Mouse (Mus musculus) 3T3-L1 (cell line): ENCODE results near the gene Adamts1.
A peak's percentile ranks its signal among the peaks of the same experiment; 100 is the strongest.

Source experiments
- DNase-seq: peaks from one replicate; pipeline ENCODE4 v3.0.0-alpha.2; 2015; ENCODE audit warnings: low read depth, low spot score

The Adamts1 gene

DNA sequence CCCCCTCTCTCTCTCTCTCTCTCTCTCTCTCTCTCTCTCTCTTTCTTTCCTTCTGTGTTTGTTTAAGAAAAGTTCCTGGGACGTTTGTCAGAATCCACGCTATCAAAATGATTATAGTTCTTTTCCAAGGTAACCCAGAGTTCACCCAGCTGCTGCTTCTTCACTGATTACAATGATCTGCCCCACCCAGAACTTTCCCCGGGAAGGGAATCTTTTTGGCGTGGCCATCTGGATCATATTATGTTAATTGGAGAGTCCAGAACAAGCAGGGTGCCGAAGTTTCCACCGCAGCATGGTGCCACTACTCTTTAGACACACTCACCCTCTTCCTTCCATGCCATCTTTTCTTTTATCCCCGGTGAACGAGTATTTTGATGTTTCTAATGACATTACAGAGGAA is 37.2 kb downstream of the Adamts1 start:
- peak; percentile 30 for DNase-seq

DNA sequence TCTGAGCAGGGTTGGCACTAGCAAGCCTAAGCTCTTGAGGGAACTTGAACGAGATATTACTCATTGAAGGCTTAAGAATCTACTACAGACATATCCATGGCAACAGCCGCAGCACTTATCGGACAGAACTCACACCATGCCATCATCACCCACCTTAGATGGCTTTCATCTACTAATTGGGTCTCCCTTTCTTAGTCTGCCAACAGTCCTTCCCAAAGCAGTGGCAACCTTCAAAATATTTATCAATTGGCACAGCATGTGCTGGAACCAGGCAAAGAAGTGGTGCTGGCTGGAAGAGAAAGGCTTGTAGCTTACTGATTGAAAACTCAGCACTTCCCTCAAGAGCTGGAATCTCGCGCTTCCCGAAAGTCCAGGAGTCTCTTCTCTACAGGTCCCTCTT is 37.7 kb downstream of the Adamts1 start:
- no peak for DNase-seq

DNA sequence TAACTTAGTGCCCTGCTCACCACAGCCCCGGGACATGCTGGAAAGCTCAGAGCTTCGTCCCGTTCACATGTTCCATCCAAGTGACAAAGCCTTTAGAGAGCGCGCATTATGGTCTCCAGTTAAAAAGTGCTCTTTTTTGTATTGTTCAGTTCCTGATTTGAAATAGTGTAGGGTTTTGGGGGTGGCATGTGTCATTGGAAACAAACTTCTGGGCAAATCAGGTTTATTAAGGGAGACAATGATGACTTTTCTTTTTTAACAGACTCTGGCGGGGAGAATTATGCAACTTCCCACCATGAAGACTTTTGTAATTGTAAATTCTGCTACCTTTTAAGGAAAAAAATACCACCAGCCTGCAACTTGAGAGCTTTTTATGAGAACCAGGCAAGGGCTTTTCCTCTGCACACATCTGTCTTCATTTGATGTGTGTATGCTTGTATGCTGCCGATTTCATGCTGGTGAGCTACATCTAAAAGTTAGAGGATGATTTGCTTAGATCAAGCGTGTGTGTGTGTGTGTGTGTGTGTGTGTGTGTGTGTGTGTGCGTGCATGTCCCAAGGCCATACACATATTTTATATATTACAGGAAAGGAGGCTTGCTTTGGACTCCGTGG is 40.8 kb downstream of the Adamts1 start:
- DNase-seq, result no peak

DNA sequence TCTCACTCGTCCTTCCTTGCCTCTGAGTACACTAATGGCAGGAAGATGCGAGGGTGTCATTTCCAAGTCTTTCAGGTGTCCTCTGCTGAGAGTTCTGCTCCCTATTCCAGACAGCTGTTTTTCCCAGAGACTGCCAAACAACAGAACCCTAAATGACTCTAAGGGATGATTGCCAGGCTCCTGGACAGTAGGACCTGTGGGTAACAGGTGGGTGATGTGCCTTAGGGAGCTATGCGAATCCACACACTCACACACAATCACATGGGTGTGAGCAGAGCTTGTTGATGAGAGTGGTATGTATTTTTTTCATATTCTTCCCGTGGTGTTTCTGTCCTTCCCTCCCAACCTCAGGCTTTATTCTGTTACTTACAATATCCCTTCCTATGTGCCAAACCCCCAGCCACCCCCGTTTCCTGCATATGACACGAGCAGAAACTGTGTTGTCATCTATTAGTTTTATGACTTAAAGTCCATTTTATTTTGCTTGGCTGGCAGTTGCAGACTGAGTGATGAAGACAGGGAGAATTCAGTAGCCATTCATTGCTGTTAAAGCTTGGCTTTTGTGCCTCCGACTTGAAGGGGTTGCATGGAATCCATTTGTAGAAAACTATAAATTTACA is 41.8 kb downstream of the Adamts1 start:
- DNase-seq, result no peak

DNA sequence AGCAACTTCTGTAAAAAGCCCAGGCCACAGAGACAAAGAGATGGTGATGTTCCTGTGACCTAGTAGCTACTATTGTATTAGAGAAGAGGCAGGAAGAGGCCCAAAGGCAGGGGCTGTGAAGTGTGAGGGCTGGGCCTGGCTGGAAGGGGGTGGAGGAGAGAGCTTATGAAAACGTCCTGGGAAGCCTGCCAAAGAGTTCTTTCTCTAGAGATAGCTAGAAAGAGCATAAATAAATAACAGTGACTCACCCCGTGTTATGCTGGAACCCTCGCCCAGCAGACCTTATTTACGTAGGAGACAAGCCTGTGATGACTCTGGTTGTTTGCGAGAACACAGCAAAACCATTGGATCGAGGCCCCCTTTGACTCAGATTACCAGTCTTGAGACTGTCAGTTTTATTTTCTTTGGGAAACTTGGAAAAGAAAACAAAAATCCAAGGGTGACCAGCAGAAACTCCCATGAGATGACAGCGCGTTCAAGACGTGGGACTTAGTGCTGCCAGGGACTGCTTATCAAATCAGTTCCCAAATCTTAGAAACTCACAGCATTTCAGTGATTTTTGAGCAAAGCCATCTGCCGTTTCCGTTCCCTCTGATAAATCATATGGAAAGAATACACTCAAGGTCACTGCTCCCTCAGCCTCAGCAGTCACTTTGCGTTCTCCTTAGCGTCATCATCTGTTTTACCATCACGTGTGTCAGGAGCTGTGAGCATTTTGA is 46.7 kb downstream of the Adamts1 start:
- DNase-seq, result peak; percentile 100

DNA sequence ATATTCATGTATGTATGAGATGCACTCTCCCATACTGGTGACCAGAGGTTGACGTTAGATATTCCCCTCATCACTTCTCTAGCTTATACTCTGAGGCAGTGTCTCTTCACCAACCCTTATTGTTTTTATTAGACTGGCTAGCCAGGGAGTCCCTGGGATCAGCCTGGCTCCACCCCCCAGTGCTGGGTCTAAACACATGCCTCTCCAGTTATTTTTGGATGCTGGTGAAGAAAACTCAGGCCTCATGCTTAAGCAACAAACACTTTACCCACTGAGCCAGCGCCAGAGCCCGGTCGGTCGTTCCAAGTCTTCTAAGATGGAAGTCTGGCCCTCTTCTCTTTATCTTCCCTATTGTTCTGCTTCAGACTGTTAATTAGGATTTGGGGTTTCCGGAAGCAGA is 53.6 kb downstream of the Adamts1 start:
- peak; percentile 32 for DNase-seq

DNA sequence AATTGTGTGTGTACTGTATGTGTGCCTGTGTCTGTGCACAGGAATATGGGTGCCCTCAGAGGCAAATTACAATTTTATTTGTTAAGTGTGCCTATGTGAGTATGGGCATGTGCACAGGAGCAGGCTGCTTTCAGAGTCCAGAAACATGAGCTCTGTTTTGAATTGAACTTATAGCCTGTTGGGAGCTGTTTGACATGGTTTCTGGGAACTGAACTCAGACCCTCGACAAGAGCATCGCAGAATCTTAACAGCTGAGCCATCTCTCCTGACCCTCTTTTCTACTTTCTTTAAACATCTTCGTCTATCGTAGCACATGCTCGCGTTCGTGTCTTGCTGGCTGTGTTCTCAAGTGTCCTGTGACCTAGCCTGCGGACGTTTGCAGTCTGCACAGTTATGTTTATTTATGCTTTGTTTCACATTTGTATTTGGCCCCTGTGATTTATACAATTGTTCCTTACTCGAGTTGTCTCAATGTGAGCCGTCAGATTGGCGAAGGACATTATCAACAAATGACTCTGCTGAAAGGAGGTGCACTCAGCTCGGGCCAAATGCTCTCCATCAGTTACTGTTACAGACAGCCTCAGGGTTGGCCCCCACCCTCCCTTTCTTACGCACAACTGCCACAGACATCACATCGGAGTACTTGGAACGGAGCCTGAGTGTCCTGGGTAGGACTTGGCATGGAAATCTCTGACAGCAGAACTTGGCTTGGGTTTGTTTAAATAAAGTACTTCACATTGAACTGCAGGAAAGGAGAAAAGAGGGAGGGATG is 55.1 kb downstream of the Adamts1 start:
- DNase-seq, result peak; percentile 67

DNA sequence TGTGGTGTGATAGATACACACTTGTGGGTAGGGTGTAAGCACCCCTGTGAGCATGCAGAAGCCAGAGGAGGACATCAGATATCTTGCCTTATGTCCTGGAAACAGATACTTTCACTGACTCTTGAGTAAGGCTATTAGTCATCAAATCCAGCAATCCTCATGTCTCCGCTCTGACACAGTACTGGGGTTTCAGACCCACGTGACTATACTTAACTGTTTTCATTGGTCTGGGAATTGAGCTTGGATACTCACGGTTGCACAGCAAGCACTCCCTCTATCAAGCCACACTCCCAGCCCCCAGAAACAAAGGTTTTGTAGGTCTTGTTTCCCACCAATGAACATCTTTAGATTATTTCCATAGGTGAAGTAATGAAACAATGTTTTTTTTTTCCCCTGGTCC is 56.5 kb downstream of the Adamts1 start:
- peak; percentile 23 for DNase-seq
